Mouse (Mus musculus) brain, embryonic 18.5 days (tissue): ENCODE data around the gene Zcchc14.
"Not testable (repeated sequence)": the region's sequence is repeated elsewhere in the genome, so short reads cannot be mapped to it uniquely, and the experiment has no call there.

ENCODE experiments used
- DNase-seq: peaks from one replicate; pipeline ENCODE4 v3.0.0-alpha.2; 2012; ENCODE audit warnings: low read depth, low spot score

The Zcchc14 gene

DNA sequence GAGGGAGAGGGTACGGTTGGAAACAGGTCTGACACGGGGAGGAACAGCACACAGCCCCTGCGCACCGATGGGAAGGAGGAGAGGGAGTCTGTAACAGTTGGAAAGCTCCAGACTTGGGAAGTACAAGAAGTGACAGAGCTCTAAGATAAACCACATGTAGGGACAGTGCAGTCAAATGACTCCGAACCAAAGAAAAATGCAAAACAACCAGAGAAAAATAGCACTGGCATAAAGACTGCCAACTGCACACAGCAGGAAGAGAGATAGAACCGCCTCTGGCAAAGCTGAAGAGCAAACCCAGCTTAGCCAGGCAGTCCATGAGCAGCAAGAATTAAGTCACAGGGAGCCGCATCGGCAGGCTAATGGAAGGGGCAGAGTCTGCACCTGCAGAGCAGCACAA lies 29.7 kb downstream of the Zcchc14 start:
- no peak for DNase-seq

DNA sequence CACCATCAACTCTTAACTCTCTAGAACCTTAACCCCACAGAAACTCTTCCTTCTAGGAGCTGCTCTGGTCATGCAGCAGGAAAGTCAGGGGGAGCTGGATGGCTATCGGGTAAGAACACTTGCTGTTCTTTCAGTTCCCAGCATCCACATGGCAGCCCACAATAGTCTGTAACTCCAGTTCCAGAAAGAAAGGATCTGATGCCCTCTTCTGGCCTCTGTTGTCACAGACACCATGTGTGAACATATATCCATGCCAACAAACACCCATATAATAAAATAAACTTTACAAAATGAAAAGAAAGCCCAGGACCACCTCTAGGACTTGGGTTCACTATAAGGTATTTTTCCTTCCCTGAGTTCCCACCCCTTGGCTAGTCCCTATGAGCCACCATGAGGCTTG lies 30.8 kb downstream of the Zcchc14 start:
- DNase-seq, result no peak

DNA sequence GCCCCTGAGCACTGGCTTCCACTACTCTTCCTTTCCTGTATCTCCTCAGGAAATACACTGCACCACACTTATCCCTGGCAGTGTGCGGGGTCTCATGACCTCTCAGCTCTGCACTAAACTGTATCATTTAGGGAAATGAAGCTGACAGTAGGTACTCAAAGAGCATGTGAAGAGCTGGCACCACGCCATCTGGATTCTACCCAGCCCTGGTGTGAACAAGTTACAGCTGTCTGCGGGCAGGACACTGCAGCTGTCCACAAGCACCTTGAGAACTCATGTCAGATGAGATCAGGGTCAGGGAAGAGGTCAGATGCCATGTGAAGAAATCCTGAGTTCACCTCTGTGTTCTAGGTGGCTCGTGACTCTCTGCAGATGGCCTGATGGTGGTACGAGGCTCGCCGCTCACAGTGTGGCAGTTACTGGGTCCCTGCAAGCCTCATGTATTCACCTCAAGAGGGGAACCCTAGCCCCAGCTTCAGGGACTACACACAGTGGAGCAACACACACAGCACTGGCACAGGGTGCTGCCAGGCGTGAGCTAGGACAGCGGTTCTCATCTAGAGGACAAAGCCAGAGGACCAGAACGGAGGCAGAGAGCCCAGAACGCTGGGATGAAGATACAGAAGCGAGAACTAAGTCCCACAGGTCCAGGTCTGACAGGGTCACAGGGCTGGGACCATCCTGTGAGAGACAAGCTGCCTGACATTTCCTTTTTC lies 31.7 kb downstream of the Zcchc14 start:
- no peak for DNase-seq

DNA sequence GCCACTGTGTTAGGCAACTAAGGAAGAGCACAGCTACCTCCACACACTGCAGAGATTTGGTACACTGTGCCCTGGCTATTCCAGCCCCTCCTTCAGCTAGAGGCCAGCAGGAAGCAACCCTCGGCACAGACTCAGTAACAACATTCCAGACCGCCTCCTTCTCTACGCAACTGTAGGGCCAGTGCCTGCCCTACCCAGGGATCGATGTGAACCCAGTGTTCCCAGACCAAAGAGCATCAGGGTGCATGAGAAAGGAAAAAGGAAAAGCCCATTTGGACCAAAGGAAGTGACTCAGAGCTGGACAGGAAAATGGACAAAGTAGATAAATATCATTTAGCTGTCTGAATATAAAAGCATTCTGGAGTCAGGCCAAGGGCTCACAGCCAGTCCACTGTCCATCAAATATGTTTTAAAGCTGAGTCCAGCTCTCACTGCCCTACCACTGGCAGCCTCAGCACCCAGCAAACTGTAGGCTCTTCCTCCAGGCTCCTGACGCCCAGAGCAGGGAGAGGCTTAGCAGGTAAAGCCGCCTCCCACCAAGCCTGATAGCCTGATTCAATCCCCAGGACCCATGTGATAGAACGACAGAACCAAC lies 33.2 kb downstream of the Zcchc14 start:
- no peak for DNase-seq

DNA sequence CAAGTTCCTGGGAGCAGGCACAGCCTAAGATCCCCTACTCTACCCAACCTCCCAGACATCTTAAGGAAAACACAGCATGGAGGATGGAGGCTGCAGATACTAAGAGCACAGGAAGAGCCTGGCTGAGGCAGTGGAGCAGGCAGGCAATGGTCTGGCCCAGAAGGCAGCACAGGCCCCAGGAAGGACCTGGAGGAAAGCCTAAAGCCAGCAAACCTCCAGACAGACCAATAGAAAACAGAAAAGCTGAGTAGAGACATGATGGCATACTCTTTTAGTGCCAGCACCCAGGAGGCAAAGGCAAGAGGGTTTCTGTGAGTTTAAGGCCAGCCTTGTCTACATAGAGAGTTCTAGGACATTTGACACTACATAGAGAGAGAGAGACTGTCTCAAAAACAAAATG lies 39.3 kb downstream of the Zcchc14 start:
- no peak for DNase-seq

DNA sequence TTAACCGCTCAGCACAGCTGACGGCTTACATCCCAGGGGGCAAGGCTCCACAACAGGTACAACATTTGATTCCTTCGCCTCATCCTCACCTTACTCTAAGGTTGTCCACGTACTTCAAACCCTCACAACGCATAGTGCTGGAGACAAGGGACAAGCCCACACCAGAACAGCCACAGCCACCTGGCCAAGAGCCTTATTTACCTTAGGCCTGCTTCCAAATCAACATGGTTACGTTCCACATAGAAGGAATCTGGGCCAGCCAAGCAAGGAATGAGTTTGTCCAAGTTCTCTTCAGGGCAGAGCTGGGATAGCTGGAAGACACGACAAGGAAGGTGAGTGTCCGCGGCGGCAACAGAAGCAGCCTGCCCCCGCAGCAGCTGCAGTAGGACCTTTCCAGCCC lies 42.8 kb downstream of the Zcchc14 start:
- DNase-seq, result no peak

DNA sequence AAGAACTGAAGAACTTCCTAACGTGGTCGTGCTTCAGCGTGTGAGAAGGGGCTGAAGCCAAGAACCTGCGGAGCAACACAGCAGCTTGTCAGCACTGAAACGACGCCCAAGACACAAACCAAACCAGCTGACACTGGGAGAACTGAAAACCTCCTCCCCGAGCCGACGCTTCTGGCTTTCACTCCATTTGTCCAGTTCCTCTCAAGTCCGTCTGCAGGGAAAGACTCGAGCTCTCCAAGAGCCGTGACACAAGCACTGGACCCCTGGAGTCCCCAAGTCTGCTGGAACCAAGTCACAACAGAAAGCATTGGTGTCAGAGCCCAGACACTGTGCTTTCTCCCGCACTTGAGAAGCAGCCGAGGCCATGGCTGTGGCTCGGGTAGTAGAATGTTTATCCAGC lies 43.5 kb downstream of the Zcchc14 start:
- no peak for DNase-seq

DNA sequence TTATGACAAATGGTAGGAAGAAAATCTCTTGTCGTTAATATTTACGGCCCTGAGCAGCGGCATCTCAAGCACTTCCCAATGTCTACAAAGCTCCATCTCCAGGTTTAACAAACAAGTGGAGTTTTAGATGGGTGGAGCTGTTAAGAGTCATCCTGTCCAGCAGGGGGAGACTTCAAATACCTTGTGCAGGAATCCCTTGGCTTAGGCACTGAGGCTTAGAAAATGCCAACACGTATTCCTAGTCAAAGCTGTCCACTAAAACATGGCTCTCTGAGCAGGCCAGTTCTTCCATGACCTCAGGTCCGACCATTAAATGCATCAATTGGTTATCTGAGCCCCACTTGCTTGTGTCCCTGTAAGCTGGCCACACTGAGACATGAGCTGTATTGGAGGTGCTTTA lies 45.0 kb downstream of the Zcchc14 start:
- DNase-seq, result no peak

DNA sequence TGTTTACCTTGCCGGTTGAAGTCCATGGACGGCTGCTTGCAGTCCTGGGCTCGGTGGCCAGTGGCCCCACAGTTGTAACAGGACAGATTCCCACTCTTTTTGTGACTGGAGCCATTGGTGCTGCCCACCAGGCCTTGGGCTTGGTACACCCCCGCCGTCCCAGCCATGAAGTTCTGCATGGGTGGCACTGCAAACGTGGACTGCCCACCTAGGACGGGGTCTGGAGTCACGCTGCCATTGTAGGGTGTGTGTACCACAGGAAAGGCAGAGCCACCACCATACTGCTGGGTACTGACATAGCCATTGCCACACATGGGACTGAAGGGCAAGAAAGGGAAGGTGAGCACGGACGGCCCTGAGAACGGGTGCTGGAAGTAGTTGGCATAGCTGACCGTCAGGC lies 48.9 kb downstream of the Zcchc14 start:
- no peak for DNase-seq

DNA sequence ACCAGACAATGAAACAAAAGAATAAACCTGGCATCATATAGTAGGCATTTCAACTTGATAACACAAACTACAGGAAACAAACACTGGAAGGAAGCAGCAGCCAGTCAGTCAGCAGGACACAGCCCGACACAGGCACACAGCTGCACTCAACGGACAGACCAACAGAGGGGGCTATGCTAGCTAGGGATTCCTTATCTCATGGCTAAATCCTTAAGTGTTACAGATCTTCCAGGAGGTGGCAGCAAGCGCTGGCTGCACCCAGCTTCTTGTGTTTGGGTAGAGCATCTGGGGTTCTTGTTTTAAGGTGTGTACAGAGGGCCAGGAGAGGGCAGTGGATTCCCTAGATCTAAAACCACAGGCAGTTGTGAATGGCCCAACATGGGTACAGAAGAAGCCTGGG lies 49.8 kb downstream of the Zcchc14 start:
- DNase-seq, result no peak

DNA sequence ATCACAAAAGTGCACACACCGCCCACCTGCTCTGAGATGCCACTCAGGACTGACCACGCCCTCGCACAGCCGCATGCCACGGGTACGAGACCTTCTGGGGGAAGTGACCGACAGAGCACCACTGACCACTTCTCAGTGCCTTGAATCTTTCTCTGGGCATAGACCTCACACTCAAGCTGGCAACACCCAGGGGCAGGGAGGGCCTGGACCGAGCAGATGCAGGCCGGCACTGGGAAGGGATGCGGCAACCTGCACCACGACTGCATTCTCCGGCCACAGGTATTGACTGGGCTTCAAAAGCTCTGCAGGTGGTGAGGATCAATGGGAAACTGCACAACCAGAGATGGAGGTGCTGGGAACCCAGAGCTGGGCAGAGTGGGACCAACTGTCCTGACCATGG lies 50.3 kb downstream of the Zcchc14 start:
- no peak for DNase-seq

DNA sequence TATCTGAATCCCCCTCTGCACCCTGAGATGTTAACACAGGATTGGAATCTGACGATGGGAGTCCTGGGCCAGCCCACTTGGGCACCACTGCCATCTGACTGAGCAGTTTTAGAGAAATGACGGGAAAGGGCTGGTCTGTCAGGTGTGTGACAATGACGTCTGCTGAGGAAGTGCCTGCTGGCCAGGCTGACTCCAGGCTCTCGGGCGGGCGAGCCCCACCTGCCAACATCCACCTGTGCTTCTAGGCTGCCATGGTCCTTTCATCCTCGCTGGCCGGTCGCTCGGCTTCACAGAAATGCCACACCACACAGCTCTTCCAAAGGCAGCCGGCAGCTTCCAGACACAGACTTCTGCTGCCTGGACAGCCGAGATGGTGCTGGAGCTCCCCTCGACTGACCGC lies 52.9 kb downstream of the Zcchc14 start:
- DNase-seq, result no peak

DNA sequence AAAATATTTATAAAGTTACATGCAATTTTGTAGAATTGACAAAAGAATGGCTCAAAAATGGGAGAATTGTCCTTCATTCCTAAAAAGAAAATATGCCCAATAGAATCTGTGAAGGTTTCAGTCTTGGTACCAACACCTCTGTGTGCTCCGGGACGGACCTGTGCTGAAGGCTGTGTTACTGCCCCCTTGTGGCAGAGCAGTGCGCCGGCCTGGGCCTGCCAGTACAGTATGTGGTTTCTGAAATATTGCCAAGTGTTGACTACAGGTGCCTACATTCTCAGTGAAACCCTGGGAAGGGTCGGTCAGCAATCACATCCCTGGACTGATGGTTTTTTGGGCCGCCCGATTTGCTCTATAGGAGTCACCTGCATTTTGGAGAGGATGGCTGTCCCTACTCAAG lies 53.8 kb downstream of the Zcchc14 start:
- no peak for DNase-seq

DNA sequence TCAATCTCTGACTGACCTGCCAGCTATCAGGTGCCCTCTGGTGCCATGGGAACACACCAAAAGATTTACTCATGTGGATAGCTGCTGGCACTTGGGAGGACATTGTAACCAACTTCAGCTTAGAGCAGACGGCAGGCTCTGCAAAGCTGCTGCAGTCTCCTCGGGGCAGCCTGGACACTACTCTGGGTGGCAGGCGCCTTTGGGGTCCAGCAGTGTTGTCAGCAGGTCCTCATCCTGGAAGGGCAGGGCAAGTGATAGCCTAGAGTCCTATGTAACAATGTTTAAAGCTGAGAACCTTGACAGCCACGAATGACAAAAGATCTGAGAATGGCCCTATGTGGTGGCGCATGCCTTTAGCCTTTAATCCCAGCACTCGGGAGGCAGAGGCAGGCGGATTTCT lies 54.5 kb downstream of the Zcchc14 start:
- DNase-seq, result no peak

DNA sequence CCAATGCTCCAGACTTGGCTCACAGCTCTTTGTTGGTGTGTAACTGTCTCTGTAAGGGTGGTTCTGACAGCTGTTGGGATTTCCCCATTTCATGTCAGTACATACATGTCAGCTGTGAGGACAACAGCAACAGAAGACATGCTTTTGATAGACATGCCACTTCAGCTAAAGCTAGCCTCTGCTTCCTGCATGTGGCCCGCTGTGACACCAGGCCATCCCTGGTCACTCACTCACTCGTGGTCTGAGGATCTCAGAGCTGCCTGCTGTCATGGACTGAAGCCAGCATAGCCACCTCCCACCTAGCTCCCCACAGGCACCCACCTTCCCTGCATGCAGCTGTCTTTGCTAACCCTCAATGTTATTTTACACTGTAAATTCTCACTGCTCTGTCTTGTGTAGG lies 55.2 kb downstream of the Zcchc14 start:
- DNase-seq, result not testable (repeated sequence)

DNA sequence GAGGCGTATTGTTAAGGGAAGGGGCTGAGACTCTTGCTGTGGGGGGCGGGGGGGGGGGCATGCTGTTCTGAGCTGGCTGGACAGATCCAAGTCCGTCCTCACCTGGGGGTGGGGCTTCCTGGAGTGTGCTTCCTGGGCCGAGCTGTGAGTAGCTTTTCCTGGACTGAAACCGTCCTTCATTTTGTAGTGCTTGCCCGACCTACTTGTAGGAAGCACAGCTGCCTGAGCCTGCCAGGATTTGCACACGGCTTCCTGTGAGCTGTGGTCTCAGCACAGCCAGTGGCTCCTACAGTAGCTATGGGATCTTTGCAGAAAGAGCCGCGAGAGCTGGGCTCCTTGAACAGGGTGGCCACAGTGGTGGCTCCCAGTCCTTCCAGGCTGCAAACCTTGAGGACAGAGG lies 58.7 kb downstream of the Zcchc14 start:
- DNase-seq, result no peak

DNA sequence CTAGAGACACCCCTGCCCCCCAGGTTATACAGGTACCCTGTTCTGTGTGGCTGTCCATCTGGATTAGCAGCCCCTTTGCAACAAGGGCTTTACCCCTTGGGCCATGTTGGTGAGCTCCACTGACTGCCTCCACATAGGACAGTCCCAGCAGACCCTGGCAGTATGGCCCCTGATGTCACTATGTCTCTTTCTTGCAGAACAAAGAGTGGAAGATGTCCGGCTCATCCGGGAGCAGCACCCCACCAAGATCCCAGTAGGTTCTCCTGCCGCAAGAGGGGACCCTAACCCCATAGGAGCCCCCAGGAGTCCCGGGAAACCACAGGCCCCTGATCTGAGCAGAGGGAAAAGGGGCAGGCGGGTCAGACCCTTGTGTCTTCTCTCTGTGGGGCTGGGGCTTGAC lies 59.4 kb downstream of the Zcchc14 start:
- no peak for DNase-seq

DNA sequence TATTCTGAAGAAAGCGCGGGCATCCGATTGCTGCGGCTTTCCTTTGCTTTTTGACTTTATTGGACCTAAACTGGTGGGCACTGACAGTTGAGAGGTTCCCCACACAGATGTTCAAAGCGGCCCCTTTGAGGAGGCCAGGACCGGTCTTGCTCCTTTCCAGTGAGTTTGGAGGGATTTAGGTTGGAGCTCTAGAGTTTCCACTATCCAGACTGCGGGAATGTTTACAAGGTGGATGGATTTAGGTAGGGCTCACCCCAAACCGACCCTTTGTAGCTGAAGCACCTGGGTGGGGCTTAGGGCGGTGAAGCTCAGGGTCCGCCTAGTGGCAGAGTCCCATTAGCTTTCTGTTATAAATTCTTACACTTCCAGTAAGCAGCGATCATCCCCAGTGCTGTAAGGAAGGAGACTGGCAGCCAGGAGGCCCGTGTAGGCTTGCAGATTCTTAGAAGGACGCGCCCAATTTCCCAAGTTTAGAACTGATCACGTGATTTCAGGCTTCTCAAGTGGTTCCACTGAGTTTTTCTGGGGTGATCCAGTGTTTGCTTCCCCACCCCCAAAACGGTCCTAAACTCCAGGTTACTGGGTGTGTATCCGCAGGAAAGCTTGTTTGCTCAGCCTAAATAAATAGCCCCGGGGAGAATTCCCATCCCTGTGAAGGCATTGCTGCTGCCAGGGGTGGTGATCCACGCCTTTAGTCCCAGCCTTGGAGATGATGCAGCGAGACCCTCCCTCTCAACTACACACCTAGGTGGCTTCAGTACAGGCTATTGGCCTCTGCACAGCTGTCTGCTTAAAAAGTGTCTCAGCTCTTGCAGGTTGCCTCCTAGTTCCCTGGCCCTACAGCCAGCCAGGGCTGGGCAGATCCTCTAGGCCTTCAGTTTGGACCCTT lies 61.3 kb downstream of the Zcchc14 start:
- DNase-seq, result no peak

DNA sequence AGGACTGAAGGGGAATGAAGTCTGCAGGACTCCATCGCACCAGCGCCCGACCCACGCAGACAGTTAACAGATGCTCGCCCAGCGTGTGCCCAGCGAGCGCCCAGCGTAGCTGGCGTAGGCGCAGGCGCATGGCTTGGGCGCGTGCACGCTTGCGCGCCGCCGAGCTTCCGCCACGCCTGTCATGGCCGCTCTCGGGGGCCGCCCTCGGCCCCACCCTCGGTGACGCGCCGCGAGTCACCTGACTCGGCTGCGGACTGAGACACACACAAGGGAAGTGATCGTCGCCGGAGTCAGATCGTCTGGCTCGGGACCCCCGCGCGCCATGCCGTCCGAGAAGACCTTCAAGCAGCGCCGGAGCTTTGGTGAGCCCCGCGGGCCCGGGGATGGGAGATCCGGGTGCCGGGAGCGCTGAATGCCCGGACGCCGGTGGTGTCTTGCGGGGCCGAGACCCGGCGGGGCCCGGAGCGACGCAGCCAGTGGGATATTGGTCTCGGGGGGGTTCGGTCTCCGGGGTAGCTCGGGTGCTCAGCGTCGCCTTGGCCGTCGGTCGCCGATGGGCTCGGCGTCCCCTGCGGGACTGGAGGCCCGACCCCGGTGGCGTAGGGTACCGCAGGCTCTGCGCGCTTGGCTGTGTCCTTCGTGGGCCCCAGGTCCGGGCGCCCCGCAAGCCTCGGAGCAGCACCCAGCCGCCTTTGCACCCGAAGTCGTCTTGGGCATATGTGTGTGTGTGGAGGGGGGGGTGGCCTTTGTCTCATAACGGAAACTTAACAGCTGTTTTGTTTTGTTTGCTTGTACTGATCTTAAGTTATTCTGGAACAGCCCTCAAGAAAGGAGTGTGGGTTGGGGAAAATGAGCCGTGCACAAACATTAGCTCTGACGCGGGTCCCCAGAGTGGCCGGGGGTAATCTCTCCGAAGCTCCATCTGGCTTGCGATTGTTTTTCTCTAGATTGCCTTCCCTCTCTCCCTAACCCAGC lies 62.2 kb downstream of the Zcchc14 start, which contains the start of gene Map1lc3b:
TSS of gene Map1lc3b (plus strand) at position 159 of the 975 bp plus-strand sequence.
- DNase-seq, result peak; percentile 88

DNA sequence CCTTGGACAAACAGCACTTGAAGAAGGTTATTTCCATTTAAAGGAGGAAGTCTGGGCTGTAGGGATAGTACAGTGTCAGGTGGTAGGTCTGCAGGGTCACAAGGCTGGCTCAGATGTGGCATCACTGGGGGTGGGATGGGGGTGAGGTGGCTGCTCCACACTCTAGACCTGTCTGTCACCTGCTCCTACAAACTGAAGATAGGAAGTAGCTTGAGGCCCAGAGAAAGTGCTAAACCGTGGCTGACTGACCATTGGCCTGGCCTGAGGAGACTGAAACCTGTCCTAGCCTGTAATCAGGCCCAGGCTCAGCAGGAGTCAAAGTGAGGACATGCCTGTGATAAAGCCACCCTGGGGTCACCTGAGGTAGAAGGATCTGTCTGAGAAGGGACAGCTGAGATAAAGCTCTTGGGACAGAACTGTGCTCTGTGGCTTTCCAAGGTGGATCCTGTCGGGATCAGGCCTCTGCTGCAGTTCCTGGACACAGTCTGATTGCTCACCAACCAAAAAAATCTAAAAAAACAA lies 63.4 kb downstream of the Zcchc14 start:
- DNase-seq, result no peak

DNA sequence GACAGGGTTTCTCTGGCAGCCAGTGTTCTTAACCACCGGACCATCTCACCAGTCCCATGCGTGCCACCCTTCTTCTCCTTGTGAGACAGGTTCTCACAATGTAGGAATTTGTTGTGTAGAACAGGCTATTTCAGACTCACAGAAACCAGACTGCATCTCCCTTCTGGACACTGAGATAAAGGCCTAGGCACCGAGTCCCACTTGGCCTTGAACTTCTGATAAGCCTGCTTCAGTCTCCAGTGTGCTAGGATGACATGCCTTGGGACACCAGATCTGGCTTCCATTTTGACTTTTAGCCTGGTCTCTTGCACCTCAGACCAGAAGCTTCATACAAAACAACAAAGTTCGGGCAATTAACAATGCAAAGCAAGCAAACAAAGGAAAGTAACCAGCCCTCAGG lies 64.0 kb downstream of the Zcchc14 start:
- DNase-seq, result no peak
